Mouse (Mus musculus): ENCODE measurements around the gene Numb.

The Numb gene

DNA sequence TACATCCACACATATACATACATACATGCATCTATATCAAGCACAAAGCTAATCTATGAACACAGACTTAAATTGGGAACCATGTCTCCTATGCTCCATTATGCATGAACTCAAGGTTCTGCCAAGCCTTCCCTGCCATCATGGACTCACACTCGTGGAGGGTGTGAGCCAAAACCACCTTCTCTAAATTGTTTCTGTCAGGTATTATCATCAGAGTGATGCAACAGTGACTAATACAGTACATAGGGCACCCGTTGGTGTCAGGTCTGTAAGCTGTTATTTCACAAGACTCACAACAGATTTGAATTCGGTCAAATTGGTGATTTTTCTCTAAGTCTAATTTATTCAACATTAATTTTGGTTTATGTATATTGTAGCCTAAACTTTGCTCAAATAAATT, 67.5 kb downstream of the Numb start:
- DNase-seq (ENCODE audit: inconsistent age in 2 of 2, low spot score in 1 of 2), result no peak

DNA sequence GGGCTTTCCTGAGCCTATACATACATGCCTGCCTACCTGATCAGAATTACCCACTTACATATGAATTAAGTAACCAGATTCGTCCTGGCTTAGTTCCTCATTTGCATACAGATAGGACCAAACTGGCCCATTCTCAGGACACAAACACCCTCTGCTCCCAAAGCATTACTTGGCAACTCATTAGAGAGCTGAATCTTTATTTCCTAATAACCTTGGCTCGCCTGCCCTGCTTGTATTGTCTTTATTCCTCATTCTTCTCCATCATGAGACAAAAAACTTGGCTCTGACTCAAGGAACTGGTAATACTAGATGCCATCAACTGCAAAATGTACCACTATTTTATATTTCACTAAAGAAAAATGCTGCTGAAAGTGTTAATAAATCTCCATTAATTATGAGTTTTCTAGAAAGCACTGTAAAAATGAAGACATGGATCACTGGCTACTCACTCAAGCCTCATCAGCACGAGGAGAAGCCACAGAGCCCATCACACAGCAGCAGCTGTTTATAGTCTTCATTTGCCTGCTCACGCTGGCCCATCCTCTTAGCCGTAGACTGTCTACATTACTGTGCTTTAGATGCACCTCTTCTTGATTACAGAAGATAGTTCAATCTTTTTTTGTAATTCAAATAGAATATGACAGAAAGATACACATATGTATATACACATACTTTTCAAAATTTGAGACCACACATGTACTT, 69.1 kb downstream of the Numb start:
- DNase-seq (ENCODE audit: inconsistent age in 2 of 2, low spot score in 1 of 2), result no peak

DNA sequence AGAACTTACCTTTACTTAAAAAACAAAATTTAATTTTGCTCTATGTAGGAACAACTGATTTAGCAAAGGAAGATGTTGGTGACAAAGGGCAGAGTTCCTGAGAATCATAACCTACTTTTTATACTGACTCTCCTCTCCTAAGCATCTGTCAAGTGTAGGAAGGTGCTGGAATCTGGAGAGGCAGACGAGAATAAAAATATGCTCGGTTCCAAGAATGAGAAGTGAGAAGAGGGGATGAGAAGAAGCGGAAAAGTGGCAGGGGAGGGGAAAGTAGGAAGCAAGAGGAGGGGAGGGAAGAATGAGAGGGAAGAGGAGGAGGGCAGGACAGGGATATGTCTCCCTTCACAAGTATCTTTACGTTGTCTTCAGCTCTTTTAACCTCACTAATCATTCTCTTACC, 71.4 kb downstream of the Numb start:
- no peak for DNase-seq (ENCODE audit: inconsistent age in 2 of 2, low spot score in 1 of 2)

DNA sequence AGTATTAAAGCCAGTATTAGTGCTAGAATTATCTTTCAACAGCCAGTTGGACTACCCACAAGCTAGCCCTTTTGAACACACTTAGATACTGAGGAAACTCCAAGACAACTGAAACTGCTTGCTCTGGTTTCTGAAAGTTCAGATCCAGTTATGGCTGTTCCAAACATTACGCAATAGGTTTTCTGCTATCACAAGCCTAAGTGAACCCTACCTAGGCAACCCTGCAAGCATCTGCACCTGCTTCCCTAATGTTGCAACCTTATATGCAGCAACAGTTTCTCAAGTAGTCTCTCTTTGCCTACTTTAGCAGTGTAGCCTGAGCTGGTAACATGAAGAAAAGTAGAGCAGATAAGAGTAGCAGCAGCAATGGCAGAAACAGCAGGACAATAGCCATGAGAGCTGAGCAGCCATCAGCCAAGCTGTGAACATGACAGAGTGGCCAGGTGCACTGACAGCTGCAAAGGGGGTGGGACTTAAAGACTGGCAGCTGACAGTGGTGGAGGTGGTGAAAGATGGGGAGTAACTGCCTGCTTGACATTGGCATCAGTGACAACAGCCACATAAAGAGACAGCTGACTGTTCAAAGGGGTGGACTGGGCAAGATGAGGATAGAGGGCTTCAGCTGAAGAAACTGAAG, 73.0 kb downstream of the Numb start:
- no peak for DNase-seq (ENCODE audit: inconsistent age in 2 of 2, low spot score in 1 of 2)

DNA sequence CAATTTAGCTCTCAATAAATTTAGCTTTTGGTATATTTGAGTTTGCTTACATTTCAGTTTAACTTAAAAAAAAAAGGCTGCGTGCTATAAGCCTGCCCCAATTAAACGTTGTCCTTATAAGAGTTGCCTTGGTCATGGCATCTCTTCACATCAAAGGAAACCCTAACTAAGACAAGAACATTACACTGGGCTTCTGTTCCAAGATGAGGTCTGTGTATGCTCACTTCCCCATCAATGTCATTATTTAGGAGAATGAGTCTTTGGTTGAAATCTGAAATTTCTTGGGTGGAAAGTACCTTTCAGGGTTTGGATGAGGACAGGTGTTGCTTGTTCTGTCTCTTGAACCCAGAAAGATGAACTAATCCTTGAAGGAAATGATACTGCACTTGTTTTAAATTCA, 73.9 kb downstream of the Numb start:
- DNase-seq (ENCODE audit: inconsistent age in 2 of 2, low spot score in 1 of 2), result no peak

DNA sequence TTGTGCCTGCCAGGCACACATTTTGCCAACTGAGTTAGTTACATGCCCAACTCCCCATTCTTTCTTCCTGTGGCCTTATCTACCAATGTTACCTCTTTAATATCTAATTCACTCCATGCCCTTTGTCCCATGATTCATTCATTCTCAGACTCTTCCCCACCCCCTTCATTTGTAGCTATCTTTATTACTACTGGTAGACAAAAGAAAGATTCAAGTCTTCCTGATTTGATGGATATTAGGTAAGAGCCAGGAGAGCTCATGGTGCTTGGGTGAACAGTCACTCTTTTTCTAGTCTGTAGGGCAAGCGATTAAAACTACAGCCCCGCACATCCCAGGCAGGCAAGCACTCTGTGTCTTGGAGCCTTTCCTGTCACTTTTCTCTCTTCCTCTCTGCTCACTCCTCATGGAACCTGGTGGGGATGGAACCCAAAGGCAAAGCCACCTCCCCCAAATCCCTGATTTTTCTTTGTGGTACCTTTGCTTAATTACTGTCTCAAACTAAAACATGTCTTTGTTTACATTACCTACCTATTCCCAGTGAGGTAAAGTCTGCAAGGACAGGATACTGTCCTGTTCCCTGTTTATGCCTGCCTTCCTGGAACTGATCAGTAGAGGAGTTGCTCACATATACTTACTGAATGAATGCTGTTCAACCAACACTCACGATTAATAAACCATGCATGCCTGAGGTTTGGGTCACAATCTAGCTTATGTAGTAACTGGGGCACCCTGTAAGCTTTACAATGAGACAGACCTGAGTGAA, 78.9 kb downstream of the Numb start:
- no peak for DNase-seq (ENCODE audit: inconsistent age in 2 of 2, low spot score in 1 of 2)

DNA sequence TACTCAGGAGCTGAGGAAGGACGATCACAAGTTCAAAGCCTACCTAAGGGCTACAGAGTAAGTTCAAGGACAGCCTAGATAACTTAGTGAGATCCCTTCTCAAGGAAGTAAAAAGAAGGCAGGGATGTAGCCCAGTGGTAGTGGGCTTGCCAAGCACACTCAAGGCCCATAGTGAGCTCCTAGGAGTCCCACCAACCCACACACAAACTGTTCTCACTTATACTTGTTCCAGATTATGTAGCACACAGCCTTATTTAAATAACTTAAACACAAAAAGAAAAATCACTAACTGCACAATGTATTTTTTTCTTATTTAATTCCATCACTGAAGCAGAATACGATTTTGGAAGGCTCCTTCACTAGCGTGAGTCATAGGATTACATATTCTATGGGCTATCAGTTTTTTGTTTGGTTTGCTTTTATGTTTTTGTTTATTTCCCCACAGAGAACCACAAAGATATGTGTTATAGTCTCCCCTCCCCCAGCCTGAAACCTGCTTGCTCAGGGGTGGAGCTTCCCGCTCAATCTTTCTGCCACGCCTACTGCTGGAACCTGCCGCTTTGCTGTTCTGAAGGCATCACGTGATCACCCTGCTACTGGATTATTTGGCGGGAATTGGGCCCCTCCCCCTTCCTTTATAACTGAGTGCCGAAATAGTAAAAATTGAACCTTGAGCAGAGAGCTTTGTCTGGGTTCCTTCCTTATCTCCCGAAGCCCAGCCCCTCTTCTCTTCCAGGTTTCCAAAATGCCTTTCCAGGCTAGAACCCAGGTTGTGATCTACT, 80.1 kb downstream of the Numb start:
- DNase-seq (ENCODE audit: inconsistent age in 2 of 2, low spot score in 1 of 2), result no peak

DNA sequence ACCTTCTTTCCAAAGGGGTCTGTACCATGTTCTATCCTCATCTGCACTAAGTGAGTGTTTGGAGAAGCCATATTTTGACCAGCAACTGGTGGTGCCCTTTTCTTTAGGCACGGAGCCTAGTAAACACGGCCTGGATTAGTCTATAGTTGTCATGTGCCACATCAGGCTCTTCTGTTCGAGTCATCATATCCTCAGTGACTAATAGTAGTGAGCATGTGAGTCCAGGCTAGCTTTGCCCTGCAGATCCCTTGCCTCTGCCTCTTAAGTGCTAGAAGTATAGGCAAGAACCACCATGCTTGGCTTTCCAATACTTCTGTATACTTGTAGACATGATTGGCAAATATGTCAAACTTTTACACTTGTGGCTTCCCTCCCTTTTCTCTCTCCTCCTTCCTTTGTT, 87.8 kb downstream of the Numb start:
- no peak for DNase-seq (ENCODE audit: inconsistent age in 2 of 2, low spot score in 1 of 2)

DNA sequence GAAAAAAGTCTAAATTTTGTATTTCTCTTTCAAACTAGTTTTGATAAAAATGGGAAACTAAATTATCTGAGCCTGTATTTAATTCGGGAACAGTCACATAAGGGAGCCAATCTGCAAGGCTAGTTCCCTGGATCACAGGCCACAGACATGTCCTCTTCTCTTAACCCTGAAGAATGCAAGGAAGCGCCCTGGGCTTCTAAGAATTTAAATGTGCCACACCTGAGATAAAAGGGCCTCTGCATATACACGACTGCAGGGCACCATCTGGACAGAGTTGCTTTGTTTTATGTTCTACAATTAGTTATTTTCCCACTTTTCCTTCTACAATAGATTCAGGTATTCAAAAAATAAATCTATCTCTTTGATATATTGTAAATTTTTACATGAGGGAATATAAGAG, 91.3 kb downstream of the Numb start:
- no peak for DNase-seq (ENCODE audit: inconsistent age in 2 of 2, low spot score in 1 of 2)

DNA sequence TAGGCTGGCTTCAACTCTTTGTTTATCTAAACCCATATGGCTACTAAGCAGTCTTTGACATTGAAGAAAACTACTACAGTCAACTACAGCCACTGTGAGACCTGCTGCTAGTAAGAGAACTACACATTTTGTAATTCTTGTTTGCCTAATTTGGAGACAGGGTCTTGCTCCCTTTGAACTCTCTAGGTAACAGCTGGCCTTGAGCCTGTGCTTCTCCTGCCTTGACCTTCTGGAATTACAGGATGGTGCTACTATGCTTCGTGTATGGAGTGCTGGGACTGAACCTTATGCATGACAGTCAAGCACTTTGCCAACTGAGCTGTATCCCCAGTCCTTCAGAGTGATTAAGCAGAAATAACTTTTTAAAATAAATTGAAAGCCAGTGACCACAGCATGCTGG, 105.1 kb downstream of the Numb start:
- peak in 1 of 2 experiments; percentile 43 for DNase-seq (ENCODE audit: inconsistent age in 2 of 2, low spot score in 1 of 2)

DNA sequence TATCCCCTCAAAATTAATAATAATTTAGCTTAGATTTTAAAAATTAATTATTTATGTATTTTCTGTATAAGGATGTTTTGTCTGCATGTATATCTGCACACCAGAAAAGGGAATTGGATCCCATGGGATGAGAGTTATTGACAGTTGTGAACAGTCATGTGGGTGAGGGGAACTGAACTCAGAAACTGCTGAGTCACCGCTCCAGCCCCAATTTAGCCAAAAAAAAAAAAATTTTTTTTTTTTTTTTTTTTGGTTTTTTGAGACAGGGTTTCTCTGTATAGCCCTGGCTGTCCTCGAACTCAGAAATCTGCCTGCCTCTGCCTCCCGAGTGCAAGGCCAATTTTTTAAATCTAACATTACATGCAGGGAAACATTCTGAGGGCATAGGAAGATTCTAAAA, 109.8 kb downstream of the Numb start:
- DNase-seq (ENCODE audit: inconsistent age in 2 of 2, low spot score in 1 of 2), result no peak

DNA sequence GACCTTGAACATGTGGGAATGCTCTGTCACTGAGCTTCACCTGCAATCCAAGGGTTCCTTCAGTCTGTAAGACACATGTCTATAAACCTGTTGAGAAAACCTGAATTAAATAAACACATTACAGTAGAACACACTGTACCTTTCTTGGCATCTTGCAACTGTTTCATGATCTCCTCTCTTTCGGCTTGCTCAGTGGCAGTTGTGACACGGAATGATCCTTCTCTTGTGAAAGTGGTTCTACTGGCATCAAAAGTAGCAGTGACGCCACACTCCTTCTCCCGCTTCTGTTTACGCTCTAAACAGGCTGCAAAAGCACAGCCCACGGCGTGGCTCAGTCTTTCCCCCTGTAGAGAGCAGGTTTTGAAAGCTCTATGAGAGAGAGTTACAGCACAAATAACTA, 118.1 kb downstream of the Numb start:
- DNase-seq (ENCODE audit: inconsistent age in 2 of 2, low spot score in 1 of 2), result peak in 1 of 2 experiments; percentile 41

DNA sequence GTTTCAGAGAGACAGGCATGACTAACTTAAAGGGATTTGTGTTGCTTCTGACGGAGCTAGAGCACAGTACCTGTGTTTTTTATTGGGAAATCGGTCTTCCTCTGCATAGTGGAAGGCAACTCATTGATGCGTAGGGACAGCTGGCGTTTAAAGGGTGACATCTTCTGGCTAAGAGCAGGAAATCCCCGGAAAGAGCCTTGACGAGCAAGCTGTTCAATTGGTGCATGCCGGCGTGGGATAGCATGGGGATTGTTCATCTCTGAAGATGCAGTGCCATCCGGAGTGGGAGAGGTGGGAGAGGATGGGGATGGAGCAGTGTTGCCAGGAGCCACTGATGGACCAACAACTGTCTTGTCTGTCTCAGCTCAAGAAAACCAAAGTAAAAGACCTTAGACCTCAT, 120.8 kb downstream of the Numb start:
- no peak for DNase-seq (ENCODE audit: inconsistent age in 2 of 2, low spot score in 1 of 2)

DNA sequence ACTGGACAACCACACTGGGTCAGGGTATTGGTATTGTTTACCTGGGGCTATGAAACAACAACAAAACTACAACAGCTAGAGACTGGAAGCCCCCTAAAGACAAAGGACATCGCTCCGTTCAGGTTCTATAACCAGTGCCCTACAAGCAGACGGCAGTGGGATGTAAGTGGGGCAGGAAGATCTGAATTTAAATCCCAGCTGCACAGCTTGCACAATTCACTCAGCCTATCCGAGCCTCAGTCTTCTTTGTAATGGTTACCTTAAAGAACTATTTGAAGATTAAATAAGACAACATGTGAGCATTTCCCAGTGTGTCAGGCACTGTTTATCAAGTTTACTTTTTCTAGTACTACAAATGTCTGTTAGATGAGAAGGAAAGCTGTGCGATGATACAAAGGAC, 123.4 kb downstream of the Numb start:
- DNase-seq (ENCODE audit: inconsistent age in 2 of 2, low spot score in 1 of 2), result no peak

DNA sequence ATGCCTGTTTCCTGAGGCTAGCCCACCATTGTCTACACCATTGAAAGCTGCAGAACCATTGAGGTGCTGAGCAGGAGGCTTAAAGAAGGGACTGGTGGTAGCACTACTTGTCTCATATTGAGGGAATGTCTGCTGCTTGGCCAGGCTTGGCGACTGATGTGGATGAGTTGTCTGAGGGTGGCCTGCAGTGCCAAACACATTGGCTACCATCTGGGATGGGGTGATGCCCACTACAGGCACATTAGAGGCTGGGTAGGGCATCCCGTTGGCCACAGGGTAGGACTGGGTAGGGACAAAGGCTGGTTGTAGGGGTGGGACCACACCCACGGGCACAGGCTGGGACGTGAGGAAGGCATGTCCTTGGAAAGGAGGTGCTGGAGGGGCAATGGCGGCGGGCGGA, 126.1 kb downstream of the Numb start:
- DNase-seq (ENCODE audit: inconsistent age in 2 of 2, low spot score in 1 of 2), result no peak

DNA sequence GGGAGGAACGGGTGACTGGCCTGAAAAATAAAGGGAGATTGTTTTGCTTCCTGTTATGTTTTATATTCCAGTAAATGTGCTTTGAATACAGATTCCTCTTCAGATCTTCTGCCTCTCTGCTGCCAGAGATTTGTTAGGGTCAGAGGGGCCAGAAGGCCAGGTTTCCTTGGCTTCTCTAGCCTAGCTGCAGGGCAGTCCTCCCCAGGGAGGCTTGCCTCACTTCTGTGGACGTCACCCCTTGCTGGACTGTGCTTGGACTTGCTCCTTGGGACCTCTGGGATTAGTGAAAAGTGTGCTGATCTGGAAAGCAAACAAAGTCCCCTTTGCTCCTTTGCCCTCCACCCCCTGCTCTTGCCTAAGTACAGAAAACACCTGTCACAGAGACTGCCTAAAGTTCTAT, 126.7 kb downstream of the Numb start:
- peak in 1 of 2 experiments; percentile 43 for DNase-seq (ENCODE audit: inconsistent age in 2 of 2, low spot score in 1 of 2)

DNA sequence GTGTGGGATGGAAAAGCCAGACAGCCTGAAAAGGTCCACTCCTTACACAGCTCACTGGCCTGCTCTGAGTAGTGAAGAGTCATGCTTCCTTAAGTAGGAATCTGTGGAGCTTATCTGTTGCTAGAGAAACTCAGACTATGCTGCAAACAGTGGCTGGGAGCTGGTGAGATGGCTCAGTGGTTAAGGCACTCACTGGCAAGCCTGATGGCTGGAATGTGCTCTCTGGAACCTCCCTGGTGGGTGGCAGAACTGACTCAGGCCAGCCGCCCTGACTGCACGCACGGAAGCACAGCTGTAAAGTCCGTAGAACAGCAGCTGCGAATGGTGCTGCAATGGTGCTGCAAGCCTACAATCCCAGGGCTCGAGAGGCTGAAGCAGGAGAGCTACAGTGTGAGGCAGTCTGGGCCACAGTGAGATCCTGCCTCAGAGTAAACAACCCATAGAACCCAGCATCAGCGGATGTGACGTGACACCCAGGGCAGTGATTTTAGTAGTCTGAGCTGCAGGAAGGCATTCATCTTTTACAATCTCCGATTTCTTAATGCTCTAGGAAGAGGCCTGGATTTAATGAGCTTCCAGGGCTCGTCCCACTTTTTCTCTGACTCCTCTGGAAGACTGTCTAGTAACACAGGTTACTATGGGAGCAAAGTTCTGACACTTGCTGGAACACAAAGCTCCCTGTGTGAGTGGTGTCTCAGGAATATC, 128.9 kb downstream of the Numb start:
- DNase-seq (ENCODE audit: inconsistent age in 2 of 2, low spot score in 1 of 2), result no peak

DNA sequence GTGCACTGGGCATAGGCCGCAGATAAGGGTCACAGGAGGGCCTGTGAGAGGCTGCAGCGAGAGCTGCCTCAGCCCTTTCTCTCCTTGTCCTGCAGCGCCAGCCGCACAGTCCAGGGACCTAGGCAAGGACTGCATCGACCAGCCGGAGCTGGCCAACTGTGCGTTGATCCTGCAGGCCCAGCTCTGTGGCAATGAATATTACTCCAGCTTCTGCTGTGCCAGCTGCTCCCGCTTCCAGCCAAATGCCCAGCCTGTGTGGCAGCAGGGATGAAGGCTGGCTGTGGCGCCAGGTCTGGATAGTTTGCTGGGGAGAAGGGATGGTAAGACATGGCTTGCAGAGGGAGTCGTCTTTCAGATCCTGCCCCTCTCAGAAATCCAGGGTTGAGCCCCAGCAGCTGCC, 130.0 kb downstream of the Numb start:
- DNase-seq (ENCODE audit: inconsistent age in 2 of 2, low spot score in 1 of 2), result no peak

DNA sequence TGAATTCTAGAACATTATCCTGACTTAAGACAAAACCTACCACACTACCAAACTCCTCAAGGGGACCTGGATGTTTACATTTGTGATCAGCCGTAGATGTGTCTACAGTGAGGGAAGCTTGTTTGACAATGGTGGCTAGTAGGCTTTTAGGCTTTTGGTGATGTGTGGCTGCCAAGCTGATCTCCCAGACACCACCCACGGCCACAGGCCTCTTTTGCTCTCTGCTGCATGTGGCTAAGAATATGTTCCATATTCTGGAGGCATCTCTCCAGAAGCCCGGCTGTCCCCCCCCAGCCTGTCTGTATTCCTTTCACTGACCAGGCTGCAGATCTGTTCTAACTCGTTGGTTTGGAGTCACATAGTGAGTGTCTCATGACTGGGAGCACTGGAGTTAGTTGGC, 131.0 kb downstream of the Numb start:
- no peak for DNase-seq (ENCODE audit: inconsistent age in 2 of 2, low spot score in 1 of 2)

DNA sequence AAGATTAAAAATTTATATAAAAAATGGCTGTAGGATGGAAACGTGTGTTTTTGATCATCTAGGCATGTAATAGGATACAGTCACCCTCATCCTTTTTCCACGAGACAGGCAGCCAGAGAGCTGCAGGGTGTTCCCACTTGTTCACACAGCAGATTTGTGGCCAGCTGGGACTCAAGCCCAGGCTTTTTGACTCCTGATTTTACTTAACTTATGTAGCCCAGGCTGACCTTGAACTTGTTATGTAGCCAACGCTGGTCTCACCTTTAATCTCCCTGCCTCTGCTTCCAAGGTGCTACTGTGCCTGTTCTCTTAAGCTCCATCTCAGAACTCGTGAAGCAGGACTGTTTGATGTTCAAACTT, 132.0 kb downstream of the Numb start:
- no peak for DNase-seq (ENCODE audit: inconsistent age in 2 of 2, low spot score in 1 of 2)

All from adrenal gland, adult (tissue).